Mouse (Mus musculus) small intestine, adult 2 months (tissue): Measurements from ENCODE around the gene Xrcc1.

ENCODE experiments used
- CTCF ChIP-seq: fragments of 200-500 bp; IDR thresholded peaks from 2 replicates; pipeline ENCODE4 v1.5.1; 2012; ENCODE audit warnings: low read depth, mild to moderate bottlenecking, control low read depth, inconsistent platforms, low read length, moderate library complexity, mixed read lengths; ENCODE audit not compliant: insufficient replicate concordance, insufficient read length; ENCODE audit errors: extremely low read depth
- POLR2A ChIP-seq: fragments of 200-500 bp; IDR thresholded peaks from 2 replicates; pipeline ENCODE4 v1.6.1; 2012; ENCODE audit warnings: low read depth, mild to moderate bottlenecking, control low read depth, inconsistent platforms, low read length, moderate library complexity

DNA sequence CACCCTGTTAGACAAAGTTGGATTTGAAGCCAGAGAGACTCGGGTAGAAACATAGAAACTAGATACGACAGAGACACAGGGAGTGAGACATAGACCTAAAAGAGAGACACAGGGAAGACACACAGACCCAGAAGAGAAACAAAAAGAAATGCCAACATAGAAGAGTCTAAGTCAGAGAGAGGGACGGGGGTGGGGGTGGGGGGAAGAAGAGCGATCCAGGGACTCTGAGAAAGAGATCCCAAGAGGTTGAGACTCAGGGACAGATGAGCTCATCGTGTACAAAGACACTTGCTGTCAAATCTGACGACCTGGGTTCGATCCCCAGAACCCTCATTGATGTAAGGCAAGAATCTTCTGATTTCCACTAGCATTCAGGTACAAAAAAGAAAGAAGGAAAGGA lies 65.6 kb downstream of the Xrcc1 start:
- TF ChIP-seq POLR2A (no peak), CTCF (no peak)
